Mouse (Mus musculus) liver, adult 10 weeks (tissue): ENCODE measurements around the gene Pde3b. TPM values are rescaled to one million over a fixed set of nuclear protein-coding genes. Genes with fewer than 3 reads are reported as not detected.

Experiments used
- polyA plus RNA-seq: library from polyadenylated mRNA; stranded (reverse); fragments of 350-450 nt; fragmentation: Illumina TruSeq; extraction: RNeasy Lipid Tissue Mini Kit (QIAGEN cat#74804); gene quantifications from one replicate; pipeline ENCODE4 v1.2.3, GENCODE M21; 2014; ENCODE audit warnings: low read depth, low replicate concordance

Pde3b gene
- 65.5 TPM for polyA plus RNA-seq

GRCm38 (mm10) chr7:114414421-114415335 is at the start of gene Pde3b:
TSS of gene Pde3b (plus strand) at chr7:114415281.

DNA sequence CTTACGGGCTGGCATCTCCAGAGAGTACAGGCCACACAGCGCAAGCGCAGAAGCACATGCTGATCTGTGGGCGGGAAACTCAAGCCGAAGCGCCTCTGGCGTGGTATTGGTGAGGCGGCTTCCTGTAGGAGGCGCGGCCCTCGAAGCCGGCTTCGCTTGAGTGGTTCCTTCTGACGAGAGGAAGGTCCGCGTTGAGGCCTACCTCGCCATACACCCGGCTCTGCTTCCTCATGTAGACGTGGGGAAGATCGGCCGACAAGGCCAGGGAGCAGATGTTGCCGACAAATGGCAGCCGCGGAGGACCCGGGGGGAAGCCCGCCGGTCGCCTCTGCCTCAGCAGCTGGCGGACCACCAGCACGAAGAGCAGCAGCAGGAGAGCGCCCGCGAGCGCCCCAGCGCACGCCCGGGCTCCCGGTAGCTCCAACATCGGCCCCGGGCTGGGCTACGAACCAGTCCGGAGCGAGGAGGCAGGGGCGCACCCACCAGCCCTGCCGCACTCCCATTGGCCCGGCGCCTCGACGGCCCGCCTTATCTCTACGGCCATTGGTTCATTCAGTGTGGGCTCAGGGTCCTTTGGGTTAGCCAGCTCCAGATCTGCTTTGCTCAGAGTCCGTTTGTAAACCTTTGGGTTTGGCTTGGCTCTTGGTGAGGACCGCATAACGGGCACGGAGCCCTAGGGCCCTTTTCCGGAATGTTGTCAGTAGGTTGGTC is 147.6 kb downstream of the Pde3b start, which contains the start of gene Cyp2r1:
TSS of gene Cyp2r1 (minus strand) at position 442 of the 711 bp plus-strand sequence.

Other genes with a start within 250 kb of the Pde3b start
- gene Copb1, start 160.6 kb upstream of the Pde3b start, polyA plus RNA-seq = 147 TPM
- gene Psma1, start 139.2 kb upstream of the Pde3b start, polyA plus RNA-seq = 274 TPM
- gene Cyp2r1, start 147.7 kb downstream of the Pde3b start, polyA plus RNA-seq = 67.4 TPM
- gene Calca, start 221.1 kb downstream of the Pde3b start, polyA plus RNA-seq = not detected